In the genomic region with DNA sequence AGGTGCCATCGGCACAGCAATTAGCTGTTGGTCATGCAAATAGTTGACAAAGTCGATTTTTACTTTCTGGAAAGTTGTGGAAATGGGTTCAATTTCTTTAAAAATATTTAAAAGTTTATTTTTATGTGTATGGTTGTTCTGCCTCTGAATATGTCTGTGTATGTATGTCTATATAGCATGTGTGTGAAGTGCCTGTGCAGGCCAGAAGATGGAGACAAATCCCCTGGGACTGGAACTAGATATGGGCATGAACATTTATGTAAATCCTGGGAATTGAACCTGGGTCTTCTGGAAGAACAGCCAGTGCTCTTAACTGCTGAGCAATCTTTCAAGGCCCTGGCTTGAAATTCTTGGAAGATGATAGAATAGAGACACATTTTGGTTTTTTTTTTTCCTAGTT, we compare ENCODE assay signal across 16 mouse cellular contexts.
A peak's percentile ranks its signal among the peaks of the same experiment; 100 is the strongest.
DNase-seq lines count a peak whose midpoint lies in the region; ATAC-seq and TF ChIP-seq lines count a peak whose summit lies in the region.
"Had no signal": no experiment of that assay in that cellular context is flagged by ENCODE, and none has a peak within 500 bp of the region (broad histone marks: within the 10 kb centered on the region; RNA-seq: fewer than 3 reads in every experiment).

No protein-coding gene starts in this region.

- H3K9ac ChIP-seq in hindbrain, postnatal 0 days (replicated peaks; ENCODE audit: low read length) = no peak overlapping the region
- no peak overlapping the region for H3K9ac ChIP-seq in hindbrain, embryonic 13.5 days
- no peak overlapping the region for H3K9ac ChIP-seq in midbrain, embryonic 14.5 days (replicated peaks; ENCODE audit: low read length)
- no peak overlapping the region for H3K9ac ChIP-seq in midbrain, embryonic 16.5 days (ENCODE audit: low read depth, low read length)
- H3K9ac ChIP-seq: embryonic facial prominence, embryonic 13.5 days had no signal

- 89% methylated on average over 2 of the region's 2 CpGs for WGBS in hindbrain, postnatal 0 days
- 86% methylated on average over 2 of the region's 2 CpGs for whole genome bisulfite sequencing in hindbrain, embryonic 13.5 days
- WGBS in midbrain, embryonic 14.5 days = 88% methylated on average over 2 of the region's 2 CpGs
- WGBS in midbrain, embryonic 16.5 days = 85% methylated on average over 2 of the region's 2 CpGs

- no peaks in the 10 kb centered on the region for H3K4me1 ChIP-seq in hindbrain, postnatal 0 days (ENCODE audit: insufficient read depth, low read length)
- no peaks in the 10 kb centered on the region for H3K4me1 ChIP-seq in hindbrain, embryonic 13.5 days (replicated peaks)
- no peaks in the 10 kb centered on the region for H3K4me1 ChIP-seq in midbrain, embryonic 14.5 days (ENCODE audit: control insufficient read depth, insufficient read depth, low read length)
- no peaks in the 10 kb centered on the region for H3K4me1 ChIP-seq in midbrain, embryonic 16.5 days (ENCODE audit: control insufficient read depth, insufficient read depth, low read length)
- H3K4me1 ChIP-seq: embryonic facial prominence, embryonic 13.5 days; heart, embryonic 10.5 days had no signal

- H3K4me3 ChIP-seq in hindbrain, postnatal 0 days (ENCODE audit: low read length) = no peak overlapping the region
- H3K4me3 ChIP-seq in hindbrain, embryonic 13.5 days = no peak overlapping the region
- no peak overlapping the region for H3K4me3 ChIP-seq in midbrain, embryonic 14.5 days (replicated peaks; ENCODE audit: low read depth, low read length)
- H3K4me3 ChIP-seq in midbrain, embryonic 16.5 days (ENCODE audit: low read depth, low read length) = no peak overlapping the region
- H3K4me3 ChIP-seq: embryonic facial prominence, embryonic 13.5 days; heart, embryonic 10.5 days had no signal

- no peaks in the 10 kb centered on the region for H3K27me3 ChIP-seq in hindbrain, postnatal 0 days (ENCODE audit: insufficient read depth, low read length)
- no peaks in the 10 kb centered on the region for H3K27me3 ChIP-seq in hindbrain, embryonic 13.5 days
- no peaks in the 10 kb centered on the region for H3K27me3 ChIP-seq in midbrain, embryonic 14.5 days (ENCODE audit: control insufficient read depth, insufficient read depth, low read length)
- no peaks in the 10 kb centered on the region for H3K27me3 ChIP-seq in midbrain, embryonic 16.5 days (ENCODE audit: control insufficient read depth, insufficient read depth, low read depth, low read length)
- H3K27me3 ChIP-seq: embryonic facial prominence, embryonic 13.5 days had no signal

- peak; percentile 32 for DNase-seq in hindbrain, postnatal 0 days (ENCODE audit: low spot score)
- DNase-seq in midbrain, embryonic 14.5 days = peak; percentile 20
- peak; percentile 13 for DNase-seq in R1 (ENCODE audit: low read depth, low spot score)
- no peak for DNase-seq in adrenal gland, adult 18-20 months (ENCODE audit: low spot score in 2 of 2)
- DNase-seq: cerebellum, postnatal 14 days; gastrocnemius, postnatal 10 days; layer of hippocampus, postnatal 36 days; liver; lung, adult 2 months; right cerebral cortex, postnatal 25 days had no signal

- no peaks in the 10 kb centered on the region for H3K36me3 ChIP-seq in hindbrain, postnatal 0 days (ENCODE audit: insufficient read depth, low read length)
- H3K36me3 ChIP-seq in hindbrain, embryonic 13.5 days = no peaks in the 10 kb centered on the region
- no peaks in the 10 kb centered on the region for H3K36me3 ChIP-seq in midbrain, embryonic 14.5 days (ENCODE audit: control insufficient read depth, insufficient read depth, low read length)
- H3K36me3 ChIP-seq in midbrain, embryonic 16.5 days (ENCODE audit: control insufficient read depth, insufficient read depth, low read length) = no peaks in the 10 kb centered on the region
- H3K36me3 ChIP-seq: embryonic facial prominence, embryonic 13.5 days; heart, embryonic 10.5 days had no signal

- TF ChIP-seq CTCF in hindbrain, postnatal 0 days (IDR thresholded peaks at IDR 0.05; ENCODE audit: low read depth) = peak; percentile 32

- H3K27ac ChIP-seq in hindbrain, postnatal 0 days = no peak overlapping the region
- H3K27ac ChIP-seq in hindbrain, embryonic 13.5 days = no peak overlapping the region
- H3K27ac ChIP-seq in midbrain, embryonic 14.5 days (replicated peaks; ENCODE audit: low read depth, low read length) = no peak overlapping the region
- H3K27ac ChIP-seq in midbrain, embryonic 16.5 days (ENCODE audit: low read length) = no peak overlapping the region
- H3K27ac ChIP-seq: embryonic facial prominence, embryonic 13.5 days; heart, embryonic 10.5 days had no signal

- H3K9me3 ChIP-seq in hindbrain, postnatal 0 days (ENCODE audit: low read length) = no peaks in the 10 kb centered on the region
- H3K9me3 ChIP-seq in hindbrain, embryonic 13.5 days = no peaks in the 10 kb centered on the region
- H3K9me3 ChIP-seq in midbrain, embryonic 14.5 days (ENCODE audit: control insufficient read depth, low read length) = no peaks in the 10 kb centered on the region
- H3K9me3 ChIP-seq in midbrain, embryonic 16.5 days (replicated peaks; ENCODE audit: control insufficient read depth, low read length, poor library complexity, severe bottlenecking) = no peaks in the 10 kb centered on the region
- H3K9me3 ChIP-seq: embryonic facial prominence, embryonic 13.5 days; heart, embryonic 10.5 days had no signal

- no peak overlapping the region for H3K4me2 ChIP-seq in hindbrain, postnatal 0 days (ENCODE audit: low read depth, low read length)
- no peak overlapping the region for H3K4me2 ChIP-seq in hindbrain, embryonic 13.5 days
- no peak overlapping the region for H3K4me2 ChIP-seq in midbrain, embryonic 14.5 days (ENCODE audit: low read length)
- H3K4me2 ChIP-seq in midbrain, embryonic 16.5 days (ENCODE audit: low read length) = no peak overlapping the region
- H3K4me2 ChIP-seq: embryonic facial prominence, embryonic 13.5 days had no signal

- no peak for ATAC-seq in hindbrain, postnatal 0 days
- no peak for ATAC-seq in hindbrain, embryonic 13.5 days (ENCODE audit: low FRiP score)
- no peak for ATAC-seq in midbrain, embryonic 14.5 days (ENCODE audit: low FRiP score, low TSS enrichment)
- ATAC-seq in midbrain, embryonic 16.5 days = no peak
- ATAC-seq in granulocyte monocyte progenitor cell, adult 5-6 weeks (replicated peaks; ENCODE audit: poor library complexity, severe bottlenecking) = no peak
- ATAC-seq: hindbrain, embryonic 16.5 days had no signal

Comparison
In these comparisons a context has a peak if more than half of its experiments do, and no peak if none do; other contexts are left out.
1. DNase-seq: peak in hindbrain, postnatal 0 days (single experiment), midbrain, embryonic 14.5 days (single experiment) and R1 (single experiment); none in adrenal gland, adult 18-20 months (0 of 2).